Mouse (Mus musculus): ENCODE measurements at regions not wholly inside any gene's neighbourhood (a gene's known extent, or its start where the extent isn't known, plus 50 kb on each side); places are given as distances from the start of the nearest gene placed in this dataset.

- Histone ChIP-seq H3K27ac (ENCODE audit: low read length) (no peak overlapping the region), H3K36me3 (ENCODE audit: insufficient read depth, low read length) (no peaks in the 10 kb centered on the region), H3K4me1 (ENCODE audit: insufficient read depth, low read depth, low read length) (no peaks in the 10 kb centered on the region), H3K9me3 (ENCODE audit: low read length) (no peaks in the 10 kb centered on the region), H3K4me3 (ENCODE audit: low read depth, low read length) (no peak overlapping the region), H3K4me2 (replicated peaks; ENCODE audit: low read depth, low read length) (no peak overlapping the region), H3K9ac (replicated peaks; ENCODE audit: low read depth) (no peak overlapping the region), H3K27me3 (replicated peaks; ENCODE audit: insufficient read depth, low read length) (peaks cover 58% of the 10 kb centered on the region)
- TF ChIP-seq CTCF (IDR thresholded peaks at IDR 0.05) = no peak
- TF ChIP-seq EP300 (IDR thresholded peaks at IDR 0.05) = no peak
- DNase-seq (ENCODE audit: low spot score) (no peak), ATAC-seq (no peak)
- WGBS = 36% methylated on average over 14 of the region's 14 CpGs
These were observed 79.6 kb downstream of the Nr2f2 start for GRCm38 (mm10) chr7:70286836-70287355.

GRCm38 (mm10) chr7:70285344-70285743 lies 81.2 kb downstream of the Nr2f2 start:
- TF ChIP-seq CTCF (IDR thresholded peaks at IDR 0.05) = no peak
- no peak for TF ChIP-seq EP300 (IDR thresholded peaks at IDR 0.05)
- H3K9ac ChIP-seq (replicated peaks; ENCODE audit: low read depth) = no peak overlapping the region
- H3K27me3 ChIP-seq (replicated peaks; ENCODE audit: insufficient read depth, low read length) = peaks cover 71% of the 10 kb centered on the region
- peaks cover 5% of the 10 kb centered on the region; the same call in 1 of the 2 replicates for H3K4me1 ChIP-seq (ENCODE audit: insufficient read depth, low read depth, low read length)
- no peak overlapping the region for H3K4me3 ChIP-seq (ENCODE audit: low read depth, low read length)
- H3K9me3 ChIP-seq (ENCODE audit: low read length) = no peaks in the 10 kb centered on the region
- H3K4me2 ChIP-seq (replicated peaks; ENCODE audit: low read depth, low read length) = no peak overlapping the region
- DNase-seq (ENCODE audit: low spot score) (no peak), ATAC-seq (no peak)
- WGBS = 52% methylated on average over 3 of the region's 3 CpGs
- H3K27ac ChIP-seq (ENCODE audit: low read length) = no peak overlapping the region
- no peaks in the 10 kb centered on the region for H3K36me3 ChIP-seq (ENCODE audit: insufficient read depth, low read length)

GRCm38 (mm10) chr7:70283836-70284235 lies 82.7 kb downstream of the Nr2f2 start:
- ATAC-seq = no peak
- WGBS = 33% methylated on average over 1 of the region's 1 CpGs
- Histone ChIP-seq H3K4me1 (ENCODE audit: insufficient read depth, low read depth, low read length) (peaks cover 5% of the 10 kb centered on the region; the same call in 1 of the 2 replicates), H3K27ac (ENCODE audit: low read length) (no peak overlapping the region), H3K27me3 (replicated peaks; ENCODE audit: insufficient read depth, low read length) (peaks cover 66% of the 10 kb centered on the region), H3K9ac (replicated peaks; ENCODE audit: low read depth) (no peak overlapping the region), H3K4me2 (replicated peaks; ENCODE audit: low read depth, low read length) (no peak overlapping the region), H3K36me3 (ENCODE audit: insufficient read depth, low read length) (no peaks in the 10 kb centered on the region), H3K9me3 (ENCODE audit: low read length) (no peaks in the 10 kb centered on the region), H3K4me3 (ENCODE audit: low read depth, low read length) (no peak overlapping the region)
- DNase-seq (ENCODE audit: low spot score) = no peak
- TF ChIP-seq EP300 (IDR thresholded peaks at IDR 0.05) (no peak), CTCF (IDR thresholded peaks at IDR 0.05) (no peak)

GRCm38 (mm10) chr7:70283166-70283565 lies 83.4 kb downstream of the Nr2f2 start:
- no peak overlapping the region for H3K4me2 ChIP-seq (replicated peaks; ENCODE audit: low read depth, low read length)
- H3K27me3 ChIP-seq (replicated peaks; ENCODE audit: insufficient read depth, low read length) = peaks cover 62% of the 10 kb centered on the region
- WGBS = 38% methylated on average over 4 of the region's 4 CpGs
- no peak for ATAC-seq
- no peak for DNase-seq (ENCODE audit: low spot score)
- H3K27ac ChIP-seq (ENCODE audit: low read length) = no peak overlapping the region
- H3K36me3 ChIP-seq (ENCODE audit: insufficient read depth, low read length) = no peaks in the 10 kb centered on the region
- H3K9me3 ChIP-seq (ENCODE audit: low read length) = no peaks in the 10 kb centered on the region
- H3K9ac ChIP-seq (replicated peaks; ENCODE audit: low read depth) = no peak overlapping the region
- no peak overlapping the region for H3K4me3 ChIP-seq (ENCODE audit: low read depth, low read length)
- peaks cover 5% of the 10 kb centered on the region; the same call in 1 of the 2 replicates for H3K4me1 ChIP-seq (ENCODE audit: insufficient read depth, low read depth, low read length)
- no peak for TF ChIP-seq CTCF (IDR thresholded peaks at IDR 0.05)

- TF ChIP-seq EP300 (IDR thresholded peaks at IDR 0.05) = no peak
- TF ChIP-seq CTCF (IDR thresholded peaks at IDR 0.05) = no peak
- 30% methylated on average over 11 of the region's 11 CpGs for WGBS
- Histone ChIP-seq H3K9ac (replicated peaks; ENCODE audit: low read depth) (no peak overlapping the region), H3K36me3 (ENCODE audit: insufficient read depth, low read length) (no peaks in the 10 kb centered on the region), H3K4me2 (replicated peaks; ENCODE audit: low read depth, low read length) (no peak overlapping the region), H3K4me3 (ENCODE audit: low read depth, low read length) (no peak overlapping the region), H3K9me3 (ENCODE audit: low read length) (no peaks in the 10 kb centered on the region), H3K27me3 (replicated peaks; ENCODE audit: insufficient read depth, low read length) (peaks cover 56% of the 10 kb centered on the region), H3K4me1 (ENCODE audit: insufficient read depth, low read depth, low read length) (peaks cover 5% of the 10 kb centered on the region; the same call in 1 of the 2 replicates), H3K27ac (ENCODE audit: low read length) (no peak overlapping the region)
- DNase-seq (ENCODE audit: low spot score) (no peak), ATAC-seq (no peak)
These were observed 84.5 kb downstream of the Nr2f2 start for GRCm38 (mm10) chr7:70281891-70282515.

GRCm38 (mm10) chr7:70281381-70281750 lies 85.2 kb downstream of the Nr2f2 start:
- 9% methylated on average over 22 of the region's 22 CpGs for WGBS
- peak overlapping the region; percentile 61 for H3K4me2 ChIP-seq (replicated peaks; ENCODE audit: low read depth, low read length)
- H3K9ac ChIP-seq (replicated peaks; ENCODE audit: low read depth) = no peak overlapping the region
- no peak for ATAC-seq
- H3K36me3 ChIP-seq (ENCODE audit: insufficient read depth, low read length) = no peaks in the 10 kb centered on the region
- peak overlapping the region; percentile 37 for H3K4me3 ChIP-seq (ENCODE audit: low read depth, low read length)
- peaks cover 5% of the 10 kb centered on the region; the same call in 1 of the 2 replicates for H3K4me1 ChIP-seq (ENCODE audit: insufficient read depth, low read depth, low read length)
- H3K27me3 ChIP-seq (replicated peaks; ENCODE audit: insufficient read depth, low read length) = peaks cover 52% of the 10 kb centered on the region
- no peak overlapping the region for H3K27ac ChIP-seq (ENCODE audit: low read length)
- no peak for DNase-seq (ENCODE audit: low spot score)
- TF ChIP-seq EP300 (IDR thresholded peaks at IDR 0.05) (no peak), CTCF (IDR thresholded peaks at IDR 0.05) (no peak)
- H3K9me3 ChIP-seq (ENCODE audit: low read length) = no peaks in the 10 kb centered on the region

Measured in lung, postnatal 0 days (tissue).